Mouse (Mus musculus) ES-E14 (cell line): ENCODE results near the gene Galnt2. TPM values are rescaled to one million over a fixed set of nuclear protein-coding genes. Genes with fewer than 3 reads are reported as not detected.

Experiments
- DNase-seq: peaks from one replicate; pipeline ENCODE4 v3.0.0-alpha.2; 2013; ENCODE audit warnings: low read depth, low spot score
- H3K27ac ChIP-seq: 2 replicates; pipeline ENCODE4 v1.5.1; 2012; ENCODE audit warnings: low read depth, mild to moderate bottlenecking, low read length, moderate library complexity, mixed read lengths; ENCODE audit not compliant: poor library complexity, insufficient read depth, severe bottlenecking
- H3K36me3 ChIP-seq: 2 replicates; pipeline ENCODE4 v1.6.1; 2012; ENCODE audit warnings: mild to moderate bottlenecking, low read length, moderate library complexity, mixed read lengths; ENCODE audit not compliant: control insufficient read depth, poor library complexity, insufficient read depth, severe bottlenecking
- H3K4me1 ChIP-seq, 2 experiments: fragments of 150-350 bp in 1 of 2; sonication (generic) in 1 of 2; 2 replicates each; pipeline ENCODE4 v1.6.1; 2012; ENCODE audit warnings: low read length in 2 of 2, mild to moderate bottlenecking in 1 of 2, mixed read lengths in 1 of 2; ENCODE audit not compliant: control insufficient read depth in 2 of 2, insufficient read depth in 2 of 2, poor library complexity in 1 of 2
- H3K4me3 ChIP-seq, 2 experiments: fragments of 150-350 bp in 1 of 2; sonication (generic) in 1 of 2; 2 replicates each; pipeline ENCODE4 v1.5.1; 2012; ENCODE audit warnings: low read length in 2 of 2, low read depth in 1 of 2, mild to moderate bottlenecking in 1 of 2, mixed read lengths in 1 of 2; ENCODE audit not compliant: insufficient read depth in 1 of 2, poor library complexity in 1 of 2, severe bottlenecking in 1 of 2
- H3K9ac ChIP-seq: 2 replicates; pipeline ENCODE4 v1.6.1; 2012; ENCODE audit warnings: low read depth, mild to moderate bottlenecking, low read length, mixed read lengths; ENCODE audit not compliant: poor library complexity, insufficient read depth, severe bottlenecking
- H3K9me3 ChIP-seq: fragments of 150-350 bp; sonication (generic); 2 replicates; pipeline ENCODE4 v1.6.1; 2012; ENCODE audit warnings: low read depth, mild to moderate bottlenecking, low read length; ENCODE audit not compliant: control insufficient read depth, insufficient read depth
- CHD2 ChIP-seq: IDR thresholded peaks from 2 replicates; pipeline ENCODE4 v1.6.1; 2014; ENCODE audit warnings: mild to moderate bottlenecking, low read depth, low read length, inconsistent platforms
- HCFC1 ChIP-seq: IDR thresholded peaks from 2 replicates; pipeline ENCODE4 v1.6.1; 2012; ENCODE audit warnings: low read length, inconsistent platforms, borderline replicate concordance; ENCODE audit not compliant: insufficient read depth
- MAFK ChIP-seq: IDR thresholded peaks from 2 replicates; pipeline ENCODE4 v1.6.1; 2014; ENCODE audit warnings: mild to moderate bottlenecking, low read depth, low read length, inconsistent platforms; ENCODE audit not compliant: insufficient read depth
- ZC3H11A ChIP-seq: IDR thresholded peaks from 2 replicates; pipeline ENCODE4 v1.6.1; 2012; ENCODE audit warnings: low read depth, mild to moderate bottlenecking, inconsistent platforms, low read length, borderline replicate concordance
- ZNF384 ChIP-seq: IDR thresholded peaks from 2 replicates; pipeline ENCODE4 v1.6.1; 2012; ENCODE audit warnings: low read depth, low read length, inconsistent platforms
- in situ Hi-C, 2 experiments: fragments of 600-800 bp; cut with MboI; formaldehyde crosslinking; loops; one replicate each; pipeline ENCODE4 v1.15.1; 2025; ENCODE audit warnings: low sequenced_read_pairs in 2 of 2, inconsistent platforms in 1 of 2; ENCODE audit not compliant: unreplicated experiment in 2 of 2
- total RNA-seq: library from RNA; depleted of rRNA; stranded (reverse); fragments of 300-350 nt; gene quantifications from 2 replicates; pipeline ENCODE4 v1.2.3, GENCODE M21; 2012

Galnt2 gene
- total RNA-seq, 1 experiment, result 45.6 TPM

GRCm38 (mm10) chr8:124259925-124260324 lies 28.7 kb downstream of the Galnt2 start:
- Histone ChIP-seq H3K27ac (no peak overlapping the region), H3K36me3 (no peaks in the 10 kb centered on the region), H3K4me3 (no peak overlapping the region), H3K9ac (no peak overlapping the region), H3K9me3 (no peaks in the 10 kb centered on the region), H3K4me1 (peaks cover 0 to 9% of the 10 kb centered on the region in 2 experiments; a peak in 1 of 4 replicates)
- TF ChIP-seq MAFK (no peak), CHD2 (no peak), HCFC1 (no peak), ZC3H11A (no peak), ZNF384 (no peak)
- in situ Hi-C loops, result no loop called here
- DNase-seq, result no peak

DNA sequence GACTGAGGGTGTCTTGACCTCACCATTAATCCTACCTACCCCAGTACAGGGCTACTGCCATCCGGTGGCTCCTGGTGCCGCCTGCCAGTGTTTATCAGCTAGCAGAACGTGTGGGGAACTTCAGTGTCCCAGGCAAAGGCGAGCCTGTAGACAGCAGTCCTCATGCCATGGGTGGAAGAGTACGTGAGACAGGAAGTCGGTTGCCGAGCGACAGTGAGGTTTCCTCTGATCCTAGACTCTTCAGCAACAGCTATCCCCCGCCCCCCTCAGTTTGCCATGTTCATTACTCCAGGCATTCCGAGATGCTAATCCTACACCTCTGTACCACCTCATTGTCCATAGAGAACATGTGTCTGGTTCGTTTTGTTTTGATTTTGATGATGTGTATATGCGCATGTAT lies 29.2 kb downstream of the Galnt2 start:
- Histone ChIP-seq H3K9ac (no peak overlapping the region), H3K4me3 (no peak overlapping the region), H3K4me1 (peaks cover 0 to 9% of the 10 kb centered on the region in 2 experiments; a peak in 1 of 4 replicates), H3K27ac (no peak overlapping the region), H3K9me3 (no peaks in the 10 kb centered on the region), H3K36me3 (no peaks in the 10 kb centered on the region)
- TF ChIP-seq MAFK, result no peak
- no peak for TF ChIP-seq CHD2
- TF ChIP-seq ZNF384, result no peak
- no peak for TF ChIP-seq ZC3H11A
- TF ChIP-seq HCFC1, result no peak
- DNase-seq, result no peak
- in situ Hi-C loops, result no loop called here

DNA sequence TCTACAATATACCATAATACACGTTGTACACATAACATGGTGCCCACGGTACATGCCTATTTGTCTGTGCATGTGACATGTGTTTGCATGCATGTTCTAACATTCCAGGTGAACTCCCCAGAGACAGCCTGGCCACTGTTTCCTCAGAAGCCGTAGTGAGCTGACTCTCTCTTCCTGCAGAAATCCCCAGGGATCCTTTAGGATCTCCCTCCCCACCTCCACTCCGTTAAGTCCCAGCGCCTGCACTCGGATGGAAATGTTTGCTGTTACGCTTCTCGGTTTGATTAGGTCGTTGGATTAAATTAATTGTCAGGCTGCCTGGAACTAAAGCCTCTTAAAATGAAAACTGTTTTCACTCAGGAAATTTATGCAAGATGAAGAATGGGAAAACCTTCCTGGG lies 31.9 kb downstream of the Galnt2 start:
- H3K9ac ChIP-seq, result no peak overlapping the region
- no peaks in the 10 kb centered on the region for H3K9me3 ChIP-seq
- in situ Hi-C loops, result no loop called here
- H3K36me3 ChIP-seq, result no peaks in the 10 kb centered on the region
- H3K4me1 ChIP-seq, result peaks cover 0 to 11% of the 10 kb centered on the region in 2 experiments; a peak in 1 of 4 replicates
- H3K27ac ChIP-seq, result no peak overlapping the region
- no peak for TF ChIP-seq ZC3H11A
- no peak for TF ChIP-seq MAFK
- no peak for TF ChIP-seq HCFC1
- TF ChIP-seq CHD2, result no peak
- TF ChIP-seq ZNF384, result no peak
- H3K4me3 ChIP-seq, result no peak overlapping the region
- DNase-seq, result no peak

- H3K9me3 ChIP-seq, result no peaks in the 10 kb centered on the region
- TF ChIP-seq CHD2 (no peak), MAFK (no peak), ZC3H11A (no peak), HCFC1 (no peak)
- in situ Hi-C loops, result no loop called here
- no peak overlapping the region for H3K27ac ChIP-seq
- no peak for DNase-seq
- peaks cover 0 to 7% of the 10 kb centered on the region in 2 experiments; a peak in 1 of 4 replicates for H3K4me1 ChIP-seq
- no peak overlapping the region for H3K9ac ChIP-seq
- H3K4me3 ChIP-seq, result no peak overlapping the region
- no peaks in the 10 kb centered on the region for H3K36me3 ChIP-seq
Observed at GRCm38 (mm10) chr8:124264032-124264431, 32.8 kb downstream of the Galnt2 start.

- Histone ChIP-seq H3K27ac (no peak overlapping the region), H3K4me1 (peaks cover 0 to 4% of the 10 kb centered on the region in 2 experiments; a peak in 1 of 4 replicates), H3K9me3 (no peaks in the 10 kb centered on the region), H3K36me3 (no peaks in the 10 kb centered on the region), H3K9ac (no peak overlapping the region), H3K4me3 (no peak overlapping the region)
- TF ChIP-seq ZNF384 (no peak), HCFC1 (no peak), MAFK (no peak), CHD2 (no peak), ZC3H11A (no peak)
- in situ Hi-C loops, result no loop called here
- no peak for DNase-seq
Observed at GRCm38 (mm10) chr8:124264671-124265070, 33.5 kb downstream of the Galnt2 start.
